ENCODE assay signal across 18 mouse cellular contexts in the genomic region with DNA sequence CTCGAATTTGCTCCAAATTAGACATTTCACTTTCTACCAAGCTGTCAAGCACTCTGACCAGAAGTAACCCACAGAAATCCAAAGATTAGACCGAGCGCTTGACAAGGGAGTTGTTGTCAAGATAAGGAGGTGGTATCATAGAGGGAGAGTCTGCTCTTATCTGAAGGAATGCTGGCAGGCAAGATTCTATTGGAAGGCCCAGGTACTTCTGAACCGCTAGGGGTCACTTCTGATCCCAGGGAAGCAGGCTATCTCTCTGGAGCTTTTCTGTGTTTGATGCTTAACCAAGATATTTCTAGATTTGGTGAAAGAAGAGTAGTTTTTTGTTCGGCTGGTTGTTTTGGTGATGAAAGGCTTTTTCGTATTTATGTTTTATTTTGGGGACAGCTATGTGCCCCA. TPM values are rescaled to one million over a fixed set of nuclear protein-coding genes. Genes with fewer than 3 reads are reported as not detected.
A peak's percentile ranks its signal among the peaks of the same experiment; 100 is the strongest.
DNase-seq lines count a peak whose midpoint lies in the region; ATAC-seq and TF ChIP-seq lines count a peak whose summit lies in the region.
"Had no signal": no experiment of that assay in that cellular context is flagged by ENCODE, and none has a peak within 500 bp of the region (broad histone marks: within the 10 kb centered on the region; RNA-seq: fewer than 3 reads in every experiment).

No protein-coding gene starts in this region.

- H3K9me3 ChIP-seq in heart, embryonic 13.5 days = no peaks in the 10 kb centered on the region
- H3K9me3 ChIP-seq in liver, embryonic 12.5 days (replicated peaks) = no peaks in the 10 kb centered on the region
- H3K9me3 ChIP-seq in liver, embryonic 11.5 days (ENCODE audit: control insufficient read depth, low read length) = no peaks in the 10 kb centered on the region
- no peaks in the 10 kb centered on the region for H3K9me3 ChIP-seq in stomach, postnatal 0 days (ENCODE audit: control insufficient read depth, low read length)
- H3K9me3 ChIP-seq: forebrain, embryonic 13.5 days; heart, embryonic 15.5 days; limb, embryonic 13.5 days; midbrain, embryonic 13.5 days had no signal

- no peak for ATAC-seq in heart, embryonic 13.5 days (ENCODE audit: extremely low read depth, insufficient number of reproducible peaks, low FRiP score, low TSS enrichment)
- no peak for ATAC-seq in liver, embryonic 12.5 days
- ATAC-seq in liver, embryonic 11.5 days (replicated peaks; ENCODE audit: low FRiP score) = no peak
- ATAC-seq in stomach, postnatal 0 days (ENCODE audit: low FRiP score, low TSS enrichment) = no peak
- no peak for ATAC-seq in megakaryocyte progenitor cell, adult 5-6 weeks (replicated peaks; ENCODE audit: poor library complexity)
- ATAC-seq: forebrain, embryonic 13.5 days; midbrain, embryonic 13.5 days had no signal

- H3K27me3 ChIP-seq in heart, embryonic 13.5 days (replicated peaks) = no peaks in the 10 kb centered on the region
- no peaks in the 10 kb centered on the region for H3K27me3 ChIP-seq in liver, embryonic 12.5 days (replicated peaks)
- no peaks in the 10 kb centered on the region for H3K27me3 ChIP-seq in liver, embryonic 11.5 days (replicated peaks; ENCODE audit: control insufficient read depth, insufficient read depth, low read length)
- no peaks in the 10 kb centered on the region for H3K27me3 ChIP-seq in stomach, postnatal 0 days (ENCODE audit: control insufficient read depth, insufficient read depth, low read length)
- H3K27me3 ChIP-seq: forebrain, embryonic 13.5 days; heart, embryonic 15.5 days; limb, embryonic 13.5 days; midbrain, embryonic 13.5 days had no signal

- TF ChIP-seq EP300 in stomach, postnatal 0 days (optimal IDR thresholded peaks at IDR 0.05) = no peak

- H3K4me3 ChIP-seq in heart, embryonic 13.5 days = no peak overlapping the region
- H3K4me3 ChIP-seq in liver, embryonic 12.5 days = no peak overlapping the region
- H3K4me3 ChIP-seq in liver, embryonic 11.5 days (ENCODE audit: low read depth, low read length) = no peak overlapping the region
- no peak overlapping the region for H3K4me3 ChIP-seq in stomach, postnatal 0 days (ENCODE audit: low read depth, low read length)
- H3K4me3 ChIP-seq: forebrain, embryonic 13.5 days; heart, embryonic 15.5 days; limb, embryonic 13.5 days; midbrain, embryonic 13.5 days had no signal

- no peak for DNase-seq in heart, postnatal 4 days
- DNase-seq in liver, embryonic 11.5 days (ENCODE audit: low spot score) = no peak
- peak; percentile 33 for DNase-seq in ZHBTc4 (ENCODE audit: low read depth, low spot score)
- no peak for DNase-seq in stomach, postnatal 0 days (ENCODE audit: low spot score)
- DNase-seq: embryo, embryonic 11 days; right cerebral cortex, adult 18-20 months; thymus, postnatal 14 days had no signal

- H3K36me3 ChIP-seq in heart, embryonic 13.5 days = no peaks in the 10 kb centered on the region
- no peaks in the 10 kb centered on the region for H3K36me3 ChIP-seq in liver, embryonic 12.5 days
- H3K36me3 ChIP-seq in liver, embryonic 11.5 days (ENCODE audit: control insufficient read depth, insufficient read depth, low read length) = no peaks in the 10 kb centered on the region
- H3K36me3 ChIP-seq in stomach, postnatal 0 days (ENCODE audit: control insufficient read depth, insufficient read depth, low read length) = no peaks in the 10 kb centered on the region
- H3K36me3 ChIP-seq: heart, embryonic 15.5 days; limb, embryonic 13.5 days; midbrain, embryonic 13.5 days had no signal

- no peak overlapping the region for H3K9ac ChIP-seq in heart, embryonic 13.5 days
- H3K9ac ChIP-seq in liver, embryonic 12.5 days = no peak overlapping the region
- no peak overlapping the region for H3K9ac ChIP-seq in liver, embryonic 11.5 days (ENCODE audit: low read depth, low read length)
- H3K9ac ChIP-seq in stomach, postnatal 0 days (ENCODE audit: low read length) = no peak overlapping the region
- H3K9ac ChIP-seq: forebrain, embryonic 13.5 days; heart, embryonic 15.5 days; limb, embryonic 13.5 days; midbrain, embryonic 13.5 days had no signal

- WGBS in heart, embryonic 13.5 days = 30% methylated on average over 6 of the region's 6 CpGs
- WGBS in liver, embryonic 12.5 days (ENCODE audit: insufficient replicate concordance) = 26% methylated on average over 6 of the region's 6 CpGs
- 44% methylated on average over 6 of the region's 6 CpGs for WGBS in liver, embryonic 11.5 days
- WGBS in stomach, postnatal 0 days = 54% methylated on average over 6 of the region's 6 CpGs

- H3K4me2 ChIP-seq in heart, embryonic 13.5 days = no peak overlapping the region
- H3K4me2 ChIP-seq in liver, embryonic 12.5 days = 0 out of 2 replicates have a peak overlapping the region, but pooled peaks have one; percentile 7
- H3K4me2 ChIP-seq in liver, embryonic 11.5 days = no peak overlapping the region
- no peak overlapping the region for H3K4me2 ChIP-seq in stomach, postnatal 0 days (replicated peaks; ENCODE audit: low read depth)
- H3K4me2 ChIP-seq: forebrain, embryonic 13.5 days; heart, embryonic 15.5 days; midbrain, embryonic 13.5 days had no signal

- H3K4me1 ChIP-seq in heart, embryonic 13.5 days = peaks cover 30% of the 10 kb centered on the region
- peaks cover 16% of the 10 kb centered on the region for H3K4me1 ChIP-seq in liver, embryonic 12.5 days
- peaks cover 5% of the 10 kb centered on the region for H3K4me1 ChIP-seq in liver, embryonic 11.5 days (replicated peaks; ENCODE audit: control insufficient read depth, insufficient read depth, low read length)
- H3K4me1 ChIP-seq in stomach, postnatal 0 days (replicated peaks; ENCODE audit: control insufficient read depth, insufficient read depth) = no peaks in the 10 kb centered on the region

- H3K27ac ChIP-seq in heart, embryonic 13.5 days (replicated peaks) = peak overlapping the region; percentile 40; the same call in 1 of the 2 replicates
- no peak overlapping the region for H3K27ac ChIP-seq in liver, embryonic 12.5 days
- H3K27ac ChIP-seq in liver, embryonic 11.5 days (ENCODE audit: low read depth, low read length) = no peak overlapping the region
- no peak overlapping the region for H3K27ac ChIP-seq in stomach, postnatal 0 days (replicated peaks)
- H3K27ac ChIP-seq: forebrain, embryonic 13.5 days; midbrain, embryonic 13.5 days had no signal

- peak; percentile 53 for TF ChIP-seq CTCF in stomach, postnatal 0 days (IDR thresholded peaks at IDR 0.05; ENCODE audit: low read depth)

RNA-seq across cellular contexts. Expression of a gene that starts 1.4 kb away (rescaled TPM):
- 11.0 and 12.0 TPM in 2 replicates for polyA plus RNA-seq in heart, embryonic 13.5 days (2015; fragmentation: Nextera tagmentation; extraction: Ambion mirVana)
- 1 to 10 TPM; 7.0 to 8.0 TPM for total RNA-seq in heart, postnatal 4 days (2021)
- 6.8 and 8.3 TPM in 2 replicates for polyA plus RNA-seq in liver, embryonic 12.5 days (2016; fragmentation: Nextera tagmentation; extraction: Ambion mirVana)
- 9.7 and 10.7 TPM in 2 replicates for polyA plus RNA-seq in liver, embryonic 11.5 days (2014; fragmentation: Nextera tagmentation; extraction: Ambion mirVana)
- 96.1 and 112 TPM in 2 replicates for polyA plus RNA-seq in stomach, postnatal 0 days (2015; fragmentation: Nextera tagmentation; extraction: Ambion mirVana)
- total RNA-seq in megakaryocyte progenitor cell, adult 5-6 weeks (2015) = 0.10 TPM in 1 of 2 replicates, not detected in the other
- total RNA-seq in megakaryocyte progenitor cell, adult 5-6 weeks (2017) = not detected in 2 replicates
- total RNA-seq: MEL had no signal

RNA-seq across cellular contexts. Expression of a gene that starts 28.7 kb away (rescaled TPM):
- polyA plus RNA-seq in heart, embryonic 13.5 days (2015; fragmentation: Nextera tagmentation; extraction: Ambion mirVana) = 55.7 and 59.7 TPM in 2 replicates
- 10 to 100 TPM; 57.8 to 61.1 TPM for total RNA-seq in heart, postnatal 4 days (2021)
- polyA plus RNA-seq in liver, embryonic 12.5 days (2016; fragmentation: Nextera tagmentation; extraction: Ambion mirVana) = 8.9 and 9.3 TPM in 2 replicates
- polyA plus RNA-seq in liver, embryonic 11.5 days (2014; fragmentation: Nextera tagmentation; extraction: Ambion mirVana) = 16.1 and 18.6 TPM in 2 replicates
- 18.3 and 20.0 TPM in 2 replicates for polyA plus RNA-seq in stomach, postnatal 0 days (2015; fragmentation: Nextera tagmentation; extraction: Ambion mirVana)
- 43.5 and 53.8 TPM in 2 replicates for total RNA-seq in megakaryocyte progenitor cell, adult 5-6 weeks (2015)
- 29.7 and 41.0 TPM in 2 replicates for total RNA-seq in megakaryocyte progenitor cell, adult 5-6 weeks (2017)

RNA-seq across cellular contexts. Expression of a gene that starts 38.1 kb away (rescaled TPM):
- polyA plus RNA-seq in heart, embryonic 13.5 days (2015; fragmentation: Nextera tagmentation; extraction: Ambion mirVana) = 176 and 192 TPM in 2 replicates
- total RNA-seq in heart, postnatal 4 days (2021) = 100 to 1,000 TPM; 142 to 151 TPM
- polyA plus RNA-seq in liver, embryonic 12.5 days (2016; fragmentation: Nextera tagmentation; extraction: Ambion mirVana) = 74.0 and 85.0 TPM in 2 replicates
- 131 and 132 TPM in 2 replicates for polyA plus RNA-seq in liver, embryonic 11.5 days (2014; fragmentation: Nextera tagmentation; extraction: Ambion mirVana)
- 188 TPM in 2 replicates for polyA plus RNA-seq in stomach, postnatal 0 days (2015; fragmentation: Nextera tagmentation; extraction: Ambion mirVana)
- 266 and 287 TPM in 2 replicates for total RNA-seq in megakaryocyte progenitor cell, adult 5-6 weeks (2015)
- total RNA-seq in megakaryocyte progenitor cell, adult 5-6 weeks (2017) = 143 and 145 TPM in 2 replicates

RNA-seq across cellular contexts. Expression of a gene that starts 56.8 kb away (rescaled TPM):
- polyA plus RNA-seq in heart, embryonic 13.5 days (2015; fragmentation: Nextera tagmentation; extraction: Ambion mirVana) = 0.11 TPM in 1 of 2 replicates, not detected in the other
- not detected for total RNA-seq in heart, postnatal 4 days (2021)
- 1.4 and 2.0 TPM in 2 replicates for polyA plus RNA-seq in liver, embryonic 12.5 days (2016; fragmentation: Nextera tagmentation; extraction: Ambion mirVana)
- polyA plus RNA-seq in liver, embryonic 11.5 days (2014; fragmentation: Nextera tagmentation; extraction: Ambion mirVana) = 0.70 and 1.2 TPM in 2 replicates
- 0.17 and 1.2 TPM in 2 replicates for polyA plus RNA-seq in stomach, postnatal 0 days (2015; fragmentation: Nextera tagmentation; extraction: Ambion mirVana)
- 0.22 TPM in 1 of 2 replicates, not detected in the other for total RNA-seq in megakaryocyte progenitor cell, adult 5-6 weeks (2015)
- total RNA-seq in megakaryocyte progenitor cell, adult 5-6 weeks (2017) = not detected in 2 replicates
- total RNA-seq: gastrocnemius, adult 18-20 months; MEL had no signal
- polyA plus RNA-seq: forebrain, embryonic 13.5 days; heart, embryonic 15.5 days; limb, embryonic 13.5 days; macrophage; midbrain, embryonic 13.5 days; stomach, embryonic 14.5 days had no signal
